Mouse (Mus musculus) liver, adult 2 months (tissue): ENCODE measurements around the gene Esf1.
"Not testable (repeated sequence)": the region's sequence is repeated elsewhere in the genome, so short reads cannot be mapped to it uniquely, and the experiment has no call there.

Experiments used
- CTCF ChIP-seq: fragments of 200-500 bp; IDR thresholded peaks from 2 replicates; pipeline ENCODE4 v1.5.1; 2011; ENCODE audit warnings: low read depth, low read length, control low read depth
- POLR2A ChIP-seq: fragments of 200-500 bp; IDR thresholded peaks from 2 replicates; pipeline ENCODE4 v1.6.1; 2011; ENCODE audit warnings: low read length, control low read depth; ENCODE audit not compliant: insufficient read depth; ENCODE audit errors: extremely low read depth

DNA sequence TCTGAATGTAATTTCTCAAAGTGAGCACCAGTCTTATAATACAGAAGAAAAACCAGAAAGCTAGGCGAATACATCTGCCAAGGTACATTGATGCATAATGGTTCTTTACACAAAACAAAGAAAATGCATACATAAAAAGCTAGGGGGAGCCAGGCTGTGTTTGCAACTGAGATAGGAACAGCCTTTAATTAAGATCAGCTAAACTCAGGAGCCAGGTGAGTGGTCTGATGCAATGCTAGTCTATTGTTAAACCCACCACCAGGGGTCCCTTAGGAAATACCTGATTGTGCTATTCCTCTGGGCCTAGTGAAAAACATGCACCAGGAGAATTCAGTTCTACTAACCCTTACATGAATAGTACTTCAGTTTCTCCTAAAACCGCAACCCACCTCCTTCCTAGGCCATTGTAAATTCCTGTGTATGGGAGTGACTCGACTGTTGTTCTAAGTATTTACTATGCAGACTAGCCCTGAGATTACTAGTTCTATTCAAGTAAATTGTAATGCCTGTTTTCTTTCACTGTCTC, 15.4 kb upstream of the Esf1 start:
- not testable (repeated sequence) for TF ChIP-seq CTCF, POLR2A
